Mouse (Mus musculus) myocyte (in vitro differentiated cells): ENCODE measurements around the gene Gpr18.

Experiments
- MAX ChIP-seq: IDR thresholded peaks from one replicate; pipeline ENCODE4 v1.6.1; 2011; ENCODE audit warnings: low read depth, mild to moderate bottlenecking, control low read depth
- MYOD1 ChIP-seq, 3 experiments: IDR thresholded peaks; one replicate each; pipeline ENCODE4 v1.6.1; 2011; ENCODE audit warnings: control low read depth in 2 of 3, low read depth in 2 of 3, mild to moderate bottlenecking in 2 of 3, moderate library complexity in 1 of 3; ENCODE audit not compliant: insufficient read length in 2 of 3, control insufficient read depth in 1 of 3
- POLR2A ChIP-seq: IDR thresholded peaks from one replicate; pipeline ENCODE4 v1.6.1; 2011; ENCODE audit warnings: low read depth, mild to moderate bottlenecking, control low read depth, moderate library complexity; ENCODE audit not compliant: insufficient read length
- POLR2AphosphoS2 ChIP-seq: IDR thresholded peaks from one replicate; pipeline ENCODE4 v1.6.1; 2011; ENCODE audit warnings: low read depth, control low read depth; ENCODE audit not compliant: insufficient read length
- TCF12 ChIP-seq: IDR thresholded peaks from one replicate; pipeline ENCODE4 v1.6.1; 2011; ENCODE audit warnings: mild to moderate bottlenecking, control low read depth; ENCODE audit not compliant: poor library complexity, insufficient read depth, severe bottlenecking

DNA sequence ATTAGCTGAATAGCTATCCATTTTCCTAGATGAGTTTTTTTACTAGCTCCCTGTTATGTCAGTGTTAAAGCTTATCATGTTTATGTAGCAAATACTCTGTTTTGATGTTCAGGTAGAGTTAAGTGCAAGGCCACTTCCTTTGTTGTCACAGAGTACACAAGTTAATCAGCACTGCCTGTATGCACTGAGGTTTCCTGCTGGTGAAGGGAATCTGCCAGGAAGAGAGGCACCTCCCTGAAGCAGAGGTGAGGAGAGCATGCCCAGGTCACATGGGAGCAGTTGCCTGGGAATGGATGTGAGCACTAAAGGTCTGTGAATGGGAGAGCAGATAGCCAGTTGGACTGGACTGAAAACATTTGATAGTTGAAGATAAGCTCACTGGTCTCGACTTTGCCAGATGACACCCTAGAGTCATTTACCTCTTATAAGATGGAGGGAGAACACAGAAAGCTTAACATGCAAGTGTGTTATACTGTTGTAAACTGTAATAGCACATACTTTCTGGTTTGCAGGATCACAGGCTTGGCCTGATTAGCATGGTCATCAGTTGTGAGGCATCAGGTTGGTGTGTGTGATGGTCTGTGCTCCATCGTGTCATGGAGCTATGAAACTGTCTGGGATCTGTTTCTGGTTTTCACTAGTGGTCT, 35.9 kb upstream of the Gpr18 start:
- TF ChIP-seq POLR2AphosphoS2 (no peak), POLR2A (no peak), TCF12 (no peak), MYOD1 (IDR thresholded peaks at IDR 0.05; ENCODE audit: control insufficient read depth in 1 of 3, insufficient read length in 2 of 3, low read depth in 2 of 3) (no peak), MAX (no peak)
